Mouse (Mus musculus): ENCODE results near the gene Ddx43.

- TF ChIP-seq POLR2A (IDR thresholded peaks at IDR 0.05; ENCODE audit: borderline replicate concordance, insufficient read depth, low read length) (no peak), CTCF (IDR thresholded peaks at IDR 0.05; ENCODE audit: borderline replicate concordance, insufficient read depth, low read depth, low read length) (no peak)
Observed at GRCm38 (mm10) chr9:78450404-78450803, 54.8 kb downstream of the Ddx43 start.

Measured in cerebellum, adult 2 months (tissue).